Mouse (Mus musculus) olfactory bulb, adult 2 months (tissue): ENCODE results near the gene Ugt1a1.

Experiments used
- CTCF ChIP-seq: fragments of 200-500 bp; IDR thresholded peaks from 2 replicates; pipeline ENCODE4 v1.5.1; 2012; ENCODE audit warnings: low read depth, mild to moderate bottlenecking, low read length, moderate library complexity; ENCODE audit not compliant: insufficient read depth
- POLR2A ChIP-seq: fragments of 200-500 bp; IDR thresholded peaks from 2 replicates; pipeline ENCODE4 v1.6.1; 2012; ENCODE audit warnings: mild to moderate bottlenecking, low read depth, low read length, moderate library complexity; ENCODE audit not compliant: insufficient read depth

DNA sequence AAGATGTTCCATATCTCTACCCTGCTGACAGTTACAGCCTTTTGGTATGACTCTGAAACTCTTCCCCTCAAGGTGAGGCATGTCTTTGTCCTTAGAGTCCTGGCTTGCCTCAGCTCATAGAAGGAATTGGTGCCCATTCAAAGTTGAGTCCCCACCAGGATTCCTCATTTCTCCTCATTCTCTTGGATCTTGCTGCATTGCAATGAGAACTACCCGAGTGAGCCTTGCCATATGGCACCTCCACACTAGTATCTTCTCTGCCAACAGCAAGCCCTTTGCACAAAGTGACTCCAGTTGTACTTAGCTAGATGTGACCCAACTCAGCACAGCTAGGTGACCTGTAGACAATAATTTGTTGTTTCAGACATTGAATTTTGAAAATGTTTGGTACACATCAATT, 11.8 kb downstream of the Ugt1a1 start:
- TF ChIP-seq CTCF = no peak
- TF ChIP-seq POLR2A = no peak
